Mouse (Mus musculus) embryonic facial prominence, embryonic 15.5 days (tissue): ENCODE measurements around the gene Tbcc. TPM values are rescaled to one million over a fixed set of nuclear protein-coding genes. Genes with fewer than 3 reads are reported as not detected.

ENCODE experiments used
- ATAC-seq: fragments of 200-750 bp; cut with Nextera tagmentation; 2 replicates; pipeline ENCODE4 v1.8.0; 2017; ENCODE audit warnings: low read depth, moderate TSS enrichment; ENCODE audit not compliant: insufficient number of reproducible peaks, low FRiP score, low TSS enrichment
- H3K27ac ChIP-seq: fragments of 300-500 bp; sonication (generic); replicated peaks from 2 replicates; pipeline ENCODE4 v1.5.1; 2015; ENCODE audit warnings: mild to moderate bottlenecking, inconsistent platforms
- H3K27me3 ChIP-seq: fragments of 300-500 bp; sonication (generic); 2 replicates; pipeline ENCODE4 v1.6.1; 2015; ENCODE audit warnings: inconsistent platforms
- H3K36me3 ChIP-seq: fragments of 300-500 bp; sonication (generic); 2 replicates; pipeline ENCODE4 v1.6.1; 2015; ENCODE audit warnings: mild to moderate bottlenecking, inconsistent platforms
- H3K4me1 ChIP-seq: fragments of 300-500 bp; sonication (generic); 2 replicates; pipeline ENCODE4 v1.6.1; 2015; ENCODE audit warnings: inconsistent platforms
- H3K4me2 ChIP-seq: fragments of 300-500 bp; sonication (generic); replicated peaks from 2 replicates; pipeline ENCODE4 v1.6.1; 2015; ENCODE audit warnings: mild to moderate bottlenecking, inconsistent platforms
- H3K4me3 ChIP-seq: fragments of 300-500 bp; sonication (generic); replicated peaks from 2 replicates; pipeline ENCODE4 v1.5.1; 2015; ENCODE audit warnings: mild to moderate bottlenecking, inconsistent platforms
- H3K9ac ChIP-seq: fragments of 300-500 bp; sonication (generic); 2 replicates; pipeline ENCODE4 v1.6.1; 2015; ENCODE audit warnings: inconsistent platforms
- H3K9me3 ChIP-seq: fragments of 300-500 bp; sonication (generic); replicated peaks from 2 replicates; pipeline ENCODE4 v1.6.1; 2016; ENCODE audit warnings: inconsistent platforms
- WGBS: fragments of 180-500 bp; shearing (Covaris S2); methylation state at CpG from one replicate; pipeline ENCODE4 v1.1.7; 2015; 5-methylcytosine and 5-hydroxymethylcytosine counted together
- polyA plus RNA-seq: library from polyadenylated mRNA; unstranded; fragments of >200 nt; fragmentation: Nextera tagmentation; extraction: Ambion mirVana; gene quantifications from 2 replicates; pipeline ENCODE4 v1.2.1, GENCODE M21; 2015

Tbcc gene
- polyA plus RNA-seq, 1 experiment from 2014 or later, result 59.7 TPM

DNA sequence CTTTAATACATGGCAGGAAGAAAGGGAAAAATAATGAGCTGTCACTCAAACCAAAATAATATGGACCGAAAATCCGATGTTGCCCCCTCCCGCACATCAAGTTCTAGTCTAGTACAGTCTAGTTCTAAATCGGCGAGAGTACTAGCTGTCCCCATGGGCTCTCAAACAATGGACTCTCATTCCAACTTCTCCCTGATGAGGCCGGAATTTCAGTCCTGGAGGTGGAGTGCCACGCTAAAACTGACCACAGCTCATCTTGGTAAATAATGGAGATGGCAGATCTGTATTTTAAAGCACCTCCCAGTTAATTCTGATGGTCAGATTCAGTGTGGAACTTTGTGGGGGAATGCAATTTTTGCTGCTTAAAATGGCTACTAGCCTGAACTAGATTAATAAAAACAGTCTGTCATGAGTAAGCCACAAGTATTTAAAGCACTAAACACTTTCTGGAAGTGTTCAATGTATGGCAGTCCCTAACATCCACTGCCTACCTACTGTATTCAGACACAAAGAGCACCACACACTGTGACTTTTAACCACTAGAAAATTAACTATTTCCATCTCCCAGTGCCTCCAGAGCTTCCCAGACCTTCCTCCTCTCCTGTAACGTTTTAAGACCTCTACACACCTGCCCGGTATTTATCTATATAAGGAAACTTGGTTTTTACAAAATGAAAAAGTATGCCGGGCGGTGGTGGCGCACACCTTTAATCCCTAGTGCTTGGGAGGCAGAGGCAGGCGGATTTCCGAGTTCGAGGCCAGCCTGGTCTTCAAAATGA is 35.0 kb upstream of the Tbcc start:
- no peaks in the 10 kb centered on the region for H3K36me3 ChIP-seq
- H3K9me3 ChIP-seq, result no peaks in the 10 kb centered on the region
- peak overlapping the region; percentile 23; the same call in 1 of the 2 replicates for H3K9ac ChIP-seq
- peaks cover 18% of the 10 kb centered on the region for H3K4me1 ChIP-seq
- H3K4me2 ChIP-seq, result peak overlapping the region; percentile 56
- H3K27ac ChIP-seq, result peak overlapping the region; percentile 100
- no peak for ATAC-seq
- peak overlapping the region; percentile 87 for H3K4me3 ChIP-seq
- H3K27me3 ChIP-seq, result no peaks in the 10 kb centered on the region
- WGBS, result 52% methylated on average over 15 of the region's 15 CpGs

DNA sequence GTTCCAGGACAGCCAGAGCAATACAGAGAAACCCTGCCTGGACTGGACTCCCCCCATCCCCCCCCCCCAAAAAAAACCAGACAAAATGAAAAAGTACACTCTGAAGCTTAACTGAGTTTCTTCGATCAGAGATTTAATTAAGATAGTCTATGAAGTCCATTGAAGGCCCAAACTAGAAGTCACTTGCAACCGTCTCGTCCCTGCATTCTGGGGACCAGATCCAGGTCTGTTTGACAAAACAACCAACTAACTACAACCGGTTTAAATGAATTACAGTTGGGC is 34.4 kb upstream of the Tbcc start:
- 8% methylated on average over 4 of the region's 4 CpGs for WGBS
- Histone ChIP-seq H3K4me2 (peak overlapping the region; percentile 56), H3K4me3 (peak overlapping the region; percentile 87), H3K9ac (peak overlapping the region; percentile 100), H3K4me1 (peaks cover 18% of the 10 kb centered on the region), H3K27ac (peak overlapping the region; percentile 100), H3K27me3 (no peaks in the 10 kb centered on the region), H3K36me3 (no peaks in the 10 kb centered on the region), H3K9me3 (no peaks in the 10 kb centered on the region)
- ATAC-seq, result no peak

DNA sequence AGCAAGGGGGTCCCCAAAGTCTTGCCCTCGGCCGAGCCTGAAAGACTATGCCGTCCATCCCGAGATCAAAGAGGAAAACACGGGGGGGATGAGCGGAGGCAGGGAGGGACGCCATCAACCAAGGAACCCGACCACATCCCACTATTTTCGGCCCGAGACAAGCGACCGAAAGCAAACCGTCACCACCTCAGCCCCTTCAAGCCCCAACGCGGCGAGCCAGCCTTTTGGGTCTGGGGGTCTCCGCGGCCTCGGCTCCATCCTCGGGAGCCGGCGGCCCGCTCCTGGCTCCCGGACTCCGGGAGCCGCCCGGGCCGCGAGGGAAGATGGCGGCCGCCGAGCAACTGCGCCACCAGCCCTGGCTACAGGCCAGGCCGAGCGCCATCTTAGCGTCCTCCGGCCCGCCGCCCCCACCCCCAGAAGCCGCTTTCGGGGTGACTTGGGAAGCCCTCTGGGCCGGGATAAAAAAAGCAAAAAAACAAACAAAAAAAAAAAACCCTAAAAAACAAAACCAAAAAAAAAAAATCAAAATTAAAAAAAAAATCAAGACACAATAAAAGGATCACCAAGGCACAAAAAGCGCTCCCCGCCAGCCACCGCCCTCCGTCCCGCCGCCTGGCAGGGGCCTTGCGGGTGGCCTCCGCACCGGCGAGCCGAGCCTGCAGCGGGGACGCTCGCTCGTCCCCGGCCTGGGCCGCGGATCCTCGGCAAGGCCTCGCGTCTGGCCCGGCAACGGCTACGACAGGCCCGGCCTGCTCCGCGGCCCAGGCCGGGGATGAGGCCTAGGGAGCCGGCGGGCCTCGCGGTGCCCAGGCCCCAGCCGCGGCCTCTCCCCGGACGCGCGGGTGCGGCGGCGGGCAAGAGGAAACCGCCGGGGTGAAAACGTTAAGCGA is 33.8 kb upstream of the Tbcc start:
- no peaks in the 10 kb centered on the region for H3K27me3 ChIP-seq
- WGBS, result under 1% methylated on average over 87 of the region's 87 CpGs
- no peaks in the 10 kb centered on the region for H3K9me3 ChIP-seq
- no peaks in the 10 kb centered on the region for H3K36me3 ChIP-seq
- peak overlapping the region; percentile 56 for H3K4me2 ChIP-seq
- peaks cover 18% of the 10 kb centered on the region for H3K4me1 ChIP-seq
- peak overlapping the region; percentile 100 for H3K27ac ChIP-seq
- ATAC-seq, result no peak
- H3K4me3 ChIP-seq, result peak overlapping the region; percentile 87
- H3K9ac ChIP-seq, result peak overlapping the region; percentile 100

DNA sequence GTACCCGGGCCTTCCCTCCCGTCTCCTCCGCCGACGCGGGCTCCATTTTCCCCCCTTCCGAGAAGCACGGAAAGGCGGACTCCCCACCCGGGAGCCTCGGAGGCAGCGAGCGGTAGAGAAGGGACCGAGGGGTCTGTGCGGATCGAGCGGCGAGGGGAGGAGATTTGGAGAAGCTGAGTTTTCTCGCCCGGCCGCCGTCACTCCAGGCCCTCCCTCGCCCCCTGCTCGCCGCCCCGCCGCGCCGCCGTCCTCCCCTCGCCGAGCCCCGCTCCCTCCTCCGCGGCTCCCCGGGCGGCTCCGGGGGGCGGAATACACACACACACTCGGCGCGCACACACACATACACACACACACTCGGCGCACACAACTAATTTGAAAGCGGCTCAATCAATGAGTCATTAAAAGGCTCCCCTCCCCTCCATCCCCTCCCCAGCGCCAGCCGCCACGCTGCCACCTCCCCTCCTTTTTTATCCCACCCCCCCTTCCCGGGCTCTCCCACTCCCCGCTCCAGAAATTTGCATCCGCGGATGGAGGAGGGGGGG is 33.1 kb upstream of the Tbcc start:
- no peaks in the 10 kb centered on the region for H3K36me3 ChIP-seq
- H3K27me3 ChIP-seq, result no peaks in the 10 kb centered on the region
- H3K9me3 ChIP-seq, result no peaks in the 10 kb centered on the region
- under 1% methylated on average over 38 of the region's 52 CpGs for WGBS
- peak overlapping the region; percentile 51 for H3K4me2 ChIP-seq
- peak overlapping the region; percentile 100 for H3K27ac ChIP-seq
- H3K9ac ChIP-seq, result peak overlapping the region; percentile 100
- peak; percentile 79 for ATAC-seq
- H3K4me3 ChIP-seq, result peak overlapping the region; percentile 87
- peaks cover 18% of the 10 kb centered on the region for H3K4me1 ChIP-seq

DNA sequence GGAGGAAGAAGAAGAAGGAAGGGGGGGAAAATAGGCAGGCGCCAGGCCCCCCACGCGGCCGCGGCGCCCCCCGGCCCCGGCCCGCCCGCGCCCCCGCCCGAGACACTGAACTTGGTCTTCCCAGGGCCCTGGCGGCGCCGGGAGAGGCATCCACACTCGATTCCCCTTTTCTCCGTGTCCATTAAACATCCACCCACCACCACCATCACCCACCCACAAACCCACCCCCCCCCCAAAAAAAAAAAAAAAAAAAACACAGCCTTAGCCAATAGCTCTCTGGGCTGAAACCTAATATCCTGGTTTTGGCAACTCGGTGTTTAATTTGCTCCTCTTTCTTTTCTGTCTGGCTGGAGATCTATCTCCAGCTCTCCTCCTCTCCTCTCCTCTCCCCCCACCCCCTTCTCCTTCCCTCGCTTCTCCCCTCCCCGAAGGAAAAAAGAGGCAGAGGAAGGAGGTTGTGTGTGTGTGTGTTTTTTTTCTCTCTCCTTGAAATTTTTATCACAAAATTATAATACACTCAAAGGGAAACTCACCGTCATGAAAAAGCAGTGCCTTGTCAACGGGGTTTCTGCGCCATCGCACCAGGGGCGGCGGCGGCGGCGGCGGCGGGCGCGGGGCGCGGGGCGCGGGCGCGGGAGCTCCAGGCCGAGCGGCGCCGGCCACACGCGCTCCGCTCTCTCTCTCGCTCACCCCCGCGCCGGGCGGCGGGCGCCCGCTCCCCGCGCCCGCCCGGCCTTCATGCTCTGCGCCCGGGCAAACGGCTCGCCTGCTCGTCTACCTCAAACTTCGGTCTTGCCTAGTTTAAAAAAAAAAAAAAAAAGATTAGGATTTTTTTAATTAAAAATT is 32.4 kb upstream of the Tbcc start, which contains the start of gene Bicral:
TSS of gene Bicral (minus strand) at position 580 of the 846 bp plus-strand sequence.
- peak within 1 kb of the TSS; percentile 100 for H3K9ac ChIP-seq
- no peaks in the 10 kb centered on the region for H3K36me3 ChIP-seq
- peak within 1 kb of the TSS; percentile 51 for H3K4me2 ChIP-seq
- H3K4me1 ChIP-seq, result peaks cover 14% of the 10 kb centered on the region
- no peaks in the 10 kb centered on the region for H3K9me3 ChIP-seq
- WGBS, result under 1% methylated on average over 52 of the region's 65 CpGs
- H3K4me3 ChIP-seq, result peak within 1 kb of the TSS; percentile 87
- H3K27me3 ChIP-seq, result no peaks in the 10 kb centered on the region
- H3K27ac ChIP-seq, result peak within 1 kb of the TSS; percentile 100
- ATAC-seq, result peak; percentile 87

DNA sequence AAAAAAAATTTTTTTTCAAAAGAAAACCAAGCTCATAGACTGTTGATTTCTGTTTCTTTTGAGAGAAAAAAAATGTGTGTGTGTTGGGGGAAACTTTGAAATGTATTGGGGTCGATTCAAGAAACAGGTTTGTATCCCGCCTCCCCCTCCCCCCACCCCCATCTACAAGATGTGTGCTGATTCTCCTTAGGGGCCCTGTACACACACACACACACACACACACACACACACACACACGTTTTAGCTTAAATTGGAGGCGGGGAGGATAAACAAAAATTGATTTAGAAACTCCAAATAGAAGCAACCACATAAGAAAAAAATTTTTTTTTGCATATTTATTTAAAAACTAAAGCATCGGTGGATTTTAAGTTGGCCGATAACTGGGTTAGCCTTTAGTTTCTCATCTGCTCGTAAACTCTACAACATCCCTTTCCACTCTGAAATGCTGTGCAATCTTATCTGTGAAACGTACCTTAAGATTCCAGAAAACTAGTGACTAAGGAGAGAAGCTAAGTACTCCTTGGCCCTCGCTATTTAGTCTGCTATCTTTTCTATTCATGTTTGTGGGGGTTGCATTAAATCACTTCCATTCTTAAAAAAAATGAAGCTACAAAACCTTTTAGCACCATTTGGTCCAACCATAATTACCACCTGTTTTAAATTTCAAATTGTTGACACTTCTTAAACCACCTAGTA is 31.6 kb upstream of the Tbcc start:
- Histone ChIP-seq H3K27me3 (no peaks in the 10 kb centered on the region), H3K27ac (peak overlapping the region; percentile 100), H3K36me3 (no peaks in the 10 kb centered on the region), H3K4me3 (peak overlapping the region; percentile 87), H3K4me1 (peaks cover 9% of the 10 kb centered on the region; the same call in 1 of the 2 replicates), H3K4me2 (peak overlapping the region; percentile 51), H3K9me3 (no peaks in the 10 kb centered on the region), H3K9ac (peak overlapping the region; percentile 65; the same call in 1 of the 2 replicates)
- WGBS, result 13% methylated on average over 9 of the region's 9 CpGs
- no peak for ATAC-seq

DNA sequence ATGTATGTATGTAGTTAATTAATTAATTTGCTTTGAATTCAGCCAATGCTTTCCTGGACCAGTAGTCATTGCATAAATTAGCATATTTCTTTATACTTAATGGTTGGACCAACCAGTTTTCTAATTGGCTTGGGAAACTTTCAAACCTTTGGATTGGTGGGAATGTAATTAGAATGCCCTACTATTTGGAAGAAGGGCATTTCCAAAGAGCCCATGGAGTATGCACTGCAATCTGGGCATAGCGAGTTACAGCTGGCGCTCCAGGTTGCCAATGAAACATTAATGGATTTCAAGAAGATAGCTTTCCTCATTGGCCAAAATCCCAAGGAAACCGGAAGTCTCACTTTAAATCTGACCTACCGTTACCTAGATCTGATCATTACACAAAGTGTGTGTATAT is 30.4 kb upstream of the Tbcc start:
- Histone ChIP-seq H3K4me1 (no peaks in the 10 kb centered on the region; the same call in 1 of the 2 replicates), H3K9me3 (no peaks in the 10 kb centered on the region), H3K9ac (no peak overlapping the region), H3K4me3 (no peak overlapping the region), H3K4me2 (no peak overlapping the region), H3K36me3 (no peaks in the 10 kb centered on the region), H3K27me3 (no peaks in the 10 kb centered on the region), H3K27ac (no peak overlapping the region)
- no peak for ATAC-seq
- WGBS, result 86% methylated on average over 4 of the region's 4 CpGs

DNA sequence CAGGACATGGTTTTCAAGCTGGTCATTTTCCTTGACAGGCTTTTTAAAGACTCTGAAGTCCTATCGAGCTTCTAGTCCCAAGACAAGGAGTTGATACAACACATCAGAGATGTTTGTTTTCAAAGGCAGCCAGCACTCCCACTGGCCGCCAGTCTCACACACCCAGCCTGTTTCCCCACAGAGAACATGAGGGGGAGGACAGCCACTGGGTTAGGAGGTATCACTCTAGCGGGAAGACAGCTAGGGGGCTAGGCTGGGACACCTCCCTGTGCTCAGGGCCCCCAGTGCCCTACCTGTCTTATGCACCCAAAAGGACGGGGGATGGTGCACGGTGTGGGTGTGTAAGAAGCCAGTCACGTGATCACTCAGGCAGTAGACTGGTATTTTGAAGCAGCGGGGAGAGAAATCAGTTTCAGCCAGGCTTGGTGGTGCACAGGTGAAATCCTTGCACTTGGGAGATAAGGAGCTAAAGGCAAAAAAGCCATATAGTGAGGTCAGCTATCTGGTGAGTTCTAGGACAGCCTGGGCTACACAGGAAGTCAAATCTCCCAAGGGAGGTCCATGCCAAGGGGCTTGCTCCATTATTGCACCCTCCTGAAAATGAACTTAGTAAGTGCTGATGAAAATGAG is 25.8 kb upstream of the Tbcc start:
- Histone ChIP-seq H3K9ac (no peak overlapping the region), H3K4me3 (no peak overlapping the region), H3K36me3 (no peaks in the 10 kb centered on the region), H3K4me2 (no peak overlapping the region), H3K27ac (no peak overlapping the region), H3K27me3 (no peaks in the 10 kb centered on the region), H3K4me1 (no peaks in the 10 kb centered on the region; the same call in 1 of the 2 replicates), H3K9me3 (no peaks in the 10 kb centered on the region)
- WGBS, result 74% methylated on average over 7 of the region's 7 CpGs
- ATAC-seq, result no peak

DNA sequence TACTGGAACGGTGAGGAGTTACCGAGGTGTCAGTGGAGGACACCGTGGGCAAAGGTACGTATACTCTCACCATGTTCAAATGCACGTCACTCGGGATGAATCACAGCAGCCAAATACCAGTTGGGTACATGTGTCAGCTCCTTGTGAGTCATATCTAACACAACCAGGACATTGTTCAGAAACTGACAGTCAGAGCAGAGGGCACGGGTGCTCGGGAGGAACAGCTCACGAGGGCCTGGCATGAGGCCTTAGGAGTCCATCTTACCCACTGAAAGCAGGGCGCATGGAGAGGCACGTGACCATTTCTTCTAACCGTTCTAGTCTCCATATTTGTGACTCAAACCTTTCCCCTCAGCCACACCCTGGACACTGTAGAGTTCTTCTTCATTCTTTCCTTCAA is 23.6 kb upstream of the Tbcc start:
- H3K9ac ChIP-seq, result no peak overlapping the region
- H3K27me3 ChIP-seq, result no peaks in the 10 kb centered on the region
- no peaks in the 10 kb centered on the region for H3K36me3 ChIP-seq
- H3K4me2 ChIP-seq, result no peak overlapping the region
- WGBS, result 84% methylated on average over 12 of the region's 12 CpGs
- H3K27ac ChIP-seq, result no peak overlapping the region
- H3K9me3 ChIP-seq, result no peaks in the 10 kb centered on the region
- no peak overlapping the region for H3K4me3 ChIP-seq
- no peak for ATAC-seq
- no peaks in the 10 kb centered on the region; the same call in 1 of the 2 replicates for H3K4me1 ChIP-seq

DNA sequence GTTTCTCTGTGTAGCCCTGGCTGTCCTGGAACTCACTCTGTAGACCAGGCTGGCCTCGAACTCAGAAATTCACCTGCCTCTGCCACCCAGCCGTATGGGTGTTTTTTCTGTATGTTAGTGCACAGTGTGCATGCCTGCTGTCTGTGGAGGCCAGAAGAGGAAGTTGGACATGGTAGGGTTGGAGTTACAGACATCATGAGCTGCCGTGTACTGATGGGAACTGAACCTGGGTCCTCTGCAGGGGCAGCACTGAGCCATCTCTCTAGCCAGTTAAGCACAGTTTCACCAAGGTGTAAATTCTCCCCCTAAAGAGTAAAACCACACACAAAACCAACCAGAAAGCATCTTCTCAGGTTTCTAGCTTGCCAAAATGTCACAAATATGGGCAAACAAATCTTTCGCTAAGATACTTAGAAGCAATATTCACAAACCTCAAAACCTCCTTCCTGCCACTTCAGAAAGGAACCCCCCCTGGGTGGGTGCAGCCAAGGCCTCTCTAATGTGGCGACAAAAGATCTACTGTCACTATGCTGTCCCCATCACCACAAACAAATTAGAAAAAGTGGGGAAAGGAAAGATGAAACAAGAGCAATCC is 20.2 kb upstream of the Tbcc start:
- Histone ChIP-seq H3K4me3 (no peak overlapping the region), H3K4me1 (peaks cover 7% of the 10 kb centered on the region), H3K9me3 (no peaks in the 10 kb centered on the region), H3K4me2 (no peak overlapping the region), H3K36me3 (no peaks in the 10 kb centered on the region), H3K27me3 (no peaks in the 10 kb centered on the region), H3K9ac (no peak overlapping the region), H3K27ac (no peak overlapping the region)
- WGBS, result 88% methylated on average over 5 of the region's 5 CpGs
- ATAC-seq, result no peak
